Mouse (Mus musculus): ENCODE measurements around the gene Gatc. TPM values are rescaled to one million over a fixed set of nuclear protein-coding genes. Genes with fewer than 3 reads are reported as not detected.
"Not testable (repeated sequence)": the region's sequence is repeated elsewhere in the genome, so short reads cannot be mapped to it uniquely, and the experiment has no call there.

The Gatc gene
- total RNA-seq, 2 experiments from 2014 or later = 22.4 to 23.3 TPM

DNA sequence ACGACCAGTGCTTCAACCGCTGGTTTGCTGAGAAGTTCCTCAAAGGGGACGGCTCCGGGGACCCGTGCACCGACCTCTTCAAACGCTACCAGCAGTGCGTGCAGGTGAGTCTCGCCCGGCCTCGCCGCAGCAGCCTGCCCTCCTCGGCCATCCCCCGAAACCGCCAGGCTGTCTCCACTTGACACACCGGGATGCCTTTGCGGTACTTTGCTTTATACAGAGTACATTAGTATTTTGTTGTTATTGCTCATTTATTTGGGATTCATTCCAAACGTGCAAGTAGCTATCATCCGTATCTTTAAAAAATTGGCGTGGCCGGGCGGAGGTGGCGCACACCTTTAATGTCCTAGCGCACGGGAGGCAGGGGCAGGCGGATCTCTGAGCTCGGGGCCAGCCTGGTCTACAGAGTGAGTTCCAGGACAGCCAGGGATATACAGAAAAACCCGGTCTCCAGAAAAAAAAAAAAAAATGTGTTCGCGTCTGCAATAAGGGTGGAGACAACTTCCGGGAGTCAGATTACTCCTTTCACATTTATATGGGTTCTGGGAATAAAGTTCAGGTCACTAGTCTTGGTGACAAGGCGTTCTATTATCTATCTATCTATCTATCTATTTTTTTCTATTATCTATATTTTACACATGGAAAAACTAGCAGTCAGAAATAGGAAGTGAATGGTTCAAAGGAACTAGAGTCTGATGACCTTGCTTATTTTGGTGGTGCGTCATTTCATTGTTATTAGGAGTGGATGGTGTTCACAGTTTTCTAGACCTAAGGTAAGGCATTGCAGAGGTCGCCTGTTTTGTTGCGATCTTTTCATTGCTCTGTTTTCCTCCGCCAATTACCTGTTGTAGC lies 562 bp upstream of the Gatc start:
- intact Hi-C loops (cut with DNase I) = loop anchor here (5.0 kb wide), 1 partner anchor 39 kb away; the partner anchor contains the start of gene Dynll1
- DNase-seq (ENCODE audit: low spot score in 2 of 2) = no peak

DNA sequence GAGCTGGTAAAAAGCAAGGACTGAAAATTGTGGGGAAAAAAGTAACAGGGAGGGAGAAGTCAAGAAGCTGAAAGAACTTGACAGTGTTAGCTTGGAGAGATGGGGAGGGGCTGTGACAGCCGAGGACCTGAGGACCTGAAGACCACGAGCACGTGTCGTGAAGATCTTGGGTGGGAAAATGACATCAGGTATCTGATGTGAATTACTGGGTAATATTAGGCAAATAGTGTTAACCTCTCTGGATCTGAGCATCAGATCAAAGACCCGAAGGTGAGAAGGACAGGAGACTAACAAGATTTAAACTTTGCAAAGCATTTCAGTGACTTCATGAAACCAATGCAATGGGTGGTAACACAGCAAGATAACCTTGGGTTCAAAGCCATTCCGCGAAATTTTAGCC lies 971 bp downstream of the Gatc start:
- DNase-seq (ENCODE audit: low spot score in 2 of 2) = no peak
- intact Hi-C loops (cut with DNase I) = loop anchor here (5.0 kb wide), 1 partner anchor 38 kb away; the partner anchor contains the start of gene Dynll1

DNA sequence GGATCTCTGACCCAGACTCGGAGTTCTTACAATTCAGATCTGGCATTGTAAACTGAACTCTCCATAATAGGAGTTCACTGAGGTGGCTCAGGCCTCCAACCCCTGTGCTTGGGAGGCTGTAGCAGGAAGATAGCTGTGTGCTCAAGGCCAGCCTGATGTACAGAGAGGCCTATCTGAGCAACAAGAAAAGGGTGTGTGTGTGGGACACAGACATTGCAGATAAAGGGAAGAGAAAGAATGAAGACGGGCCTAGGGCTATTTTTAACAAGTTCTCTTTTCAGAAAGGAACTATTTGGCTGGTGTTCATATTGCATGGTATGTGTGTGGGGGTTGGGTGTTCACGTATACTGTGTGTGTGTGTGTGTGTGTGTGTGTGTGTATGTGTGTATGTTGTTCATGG lies 7.4 kb downstream of the Gatc start:
- intact Hi-C loops (cut with DNase I) = no loop called here

DNA sequence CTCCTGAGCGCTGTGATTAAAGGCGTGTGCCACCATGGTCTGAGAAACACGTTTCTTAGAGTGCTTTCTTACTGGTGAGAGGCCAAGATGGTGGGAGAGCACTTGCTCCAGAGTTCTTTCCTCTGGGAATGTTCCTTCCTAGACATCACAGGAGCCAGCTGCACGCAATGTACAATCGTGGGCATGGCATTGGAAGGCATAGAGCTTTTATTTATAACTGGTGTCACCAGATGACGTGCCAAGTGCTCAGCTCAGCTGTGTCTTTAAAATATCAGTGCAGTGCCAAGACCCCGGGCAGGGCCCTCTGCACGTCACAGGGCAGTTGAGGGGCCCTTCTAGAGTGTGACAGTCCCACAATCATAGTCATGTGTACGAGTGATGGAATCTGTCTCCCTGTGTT lies 10.0 kb downstream of the Gatc start:
- DNase-seq (ENCODE audit: low spot score in 2 of 2) = no peak
- intact Hi-C loops (cut with DNase I) = no loop called here

More for the DNA sequence above, 7.4 kb downstream of the Gatc start:
- no peak for DNase-seq (ENCODE audit: low spot score in 2 of 2)

DNA sequence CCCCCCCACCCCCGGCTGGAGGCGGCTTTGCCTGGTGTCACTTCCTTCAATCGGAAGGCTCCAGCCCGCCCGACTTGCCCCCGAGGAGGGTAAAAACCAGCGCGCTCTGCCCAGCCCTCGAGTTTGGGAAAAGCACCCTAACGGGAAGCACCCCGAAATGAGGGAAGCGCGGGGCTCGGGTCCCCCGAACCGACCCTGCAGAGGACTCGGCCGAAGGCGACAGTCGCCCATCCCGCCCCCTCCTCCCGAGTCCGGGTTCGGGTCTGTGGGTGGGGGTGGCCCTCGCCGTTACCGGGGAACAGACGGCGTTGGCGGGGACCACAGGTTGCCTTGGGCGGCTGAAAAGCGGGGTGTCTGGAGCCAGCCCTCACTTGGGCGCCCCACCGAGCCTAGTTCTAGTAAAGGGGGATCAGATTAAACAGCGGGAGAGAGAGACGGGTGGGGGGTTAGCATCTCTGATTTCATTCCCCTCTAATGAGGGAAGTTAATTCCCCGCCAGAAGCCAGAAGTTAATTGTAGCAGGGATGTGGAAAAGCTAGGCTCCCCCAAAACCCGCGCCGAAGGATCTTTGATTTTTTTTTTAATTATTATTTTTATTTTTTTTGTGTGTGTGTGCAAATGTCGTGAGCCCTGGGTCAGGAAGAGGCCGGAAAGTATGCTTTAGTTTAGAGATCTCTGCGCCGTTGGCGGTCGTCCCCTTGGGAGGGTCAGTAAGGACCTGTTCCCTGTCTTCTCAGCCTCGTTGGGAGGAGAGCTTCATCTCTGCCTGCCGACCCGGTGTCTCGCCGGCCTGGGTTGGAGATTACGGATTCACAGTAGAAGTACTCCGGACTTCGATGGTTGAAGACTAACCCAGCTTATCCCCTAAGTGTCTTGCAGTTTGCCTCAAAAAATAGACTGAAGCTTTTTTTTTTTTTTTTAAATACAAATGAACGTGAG lies 13.1 kb downstream of the Gatc start:
- intact Hi-C loops (cut with DNase I) = no loop called here
- peak in 1 of 2 experiments; percentile 31 for DNase-seq (ENCODE audit: low spot score in 2 of 2)

DNA sequence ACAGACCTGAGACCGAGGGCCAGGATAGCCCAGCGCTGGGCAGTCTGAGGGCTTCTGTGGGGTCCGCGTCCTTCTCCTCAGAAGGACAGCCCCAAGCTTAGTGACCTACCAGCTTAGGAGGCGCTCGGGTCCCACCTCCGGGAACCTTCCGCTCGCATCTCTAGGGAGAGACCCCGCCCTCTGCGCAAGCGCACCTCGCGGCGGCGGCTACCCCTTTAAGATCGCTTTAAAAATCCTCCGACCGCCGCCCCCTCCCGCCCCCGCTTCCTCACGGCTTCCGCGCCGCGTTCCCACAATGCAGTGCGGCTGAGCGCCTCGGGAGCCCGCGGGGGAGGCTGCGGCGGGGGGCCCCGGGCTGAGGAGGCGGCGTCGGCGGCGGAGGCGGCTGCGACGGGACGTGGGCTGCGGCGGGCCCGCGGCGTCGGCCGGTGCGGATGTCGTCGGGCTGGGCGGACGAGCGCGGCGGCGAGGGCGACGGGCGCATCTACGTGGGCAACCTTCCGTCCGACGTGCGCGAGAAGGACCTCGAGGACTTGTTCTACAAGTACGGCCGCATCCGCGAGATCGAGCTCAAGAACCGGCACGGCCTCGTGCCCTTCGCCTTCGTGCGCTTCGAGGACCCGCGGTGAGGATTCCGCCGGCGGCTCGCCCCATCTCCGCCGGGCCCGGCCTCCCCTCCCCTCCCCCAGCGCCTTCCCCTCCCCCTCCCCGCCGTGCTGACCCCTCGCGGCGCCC lies 13.9 kb downstream of the Gatc start, which contains the start of gene Srsf9:
TSS of gene Srsf9 (plus strand) at position 303 of the 735 bp plus-strand sequence.
- DNase-seq (ENCODE audit: low spot score in 2 of 2) = peak; percentile 95 to 96
- intact Hi-C loops (cut with DNase I) = no loop called here

DNA sequence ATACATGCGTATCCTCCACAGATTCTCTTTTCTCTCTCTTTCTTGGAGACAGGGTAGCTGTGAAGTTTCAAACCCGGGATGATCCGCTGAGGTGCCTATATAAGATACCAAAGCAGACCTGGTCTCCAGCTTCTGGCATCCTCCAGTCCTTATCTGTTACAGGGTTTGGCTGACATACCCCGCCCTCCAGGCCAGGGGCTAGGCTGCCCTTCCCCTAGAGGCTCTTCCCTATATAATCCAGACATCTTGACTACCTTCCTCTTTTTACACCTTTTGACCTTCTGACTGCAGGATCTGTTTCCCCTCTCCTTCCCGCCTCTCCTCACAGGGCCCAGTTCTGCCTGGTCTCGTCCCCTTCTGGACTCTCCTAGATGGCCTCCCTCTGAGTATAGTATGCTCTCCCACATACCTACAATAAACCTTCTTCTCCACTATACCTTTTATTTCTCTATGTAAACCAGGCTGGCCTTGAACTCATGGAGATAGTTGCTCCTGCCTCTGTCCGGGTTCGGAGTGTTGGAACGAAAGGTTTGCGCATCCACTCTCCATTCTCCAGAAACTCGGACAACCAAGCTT lies 14.6 kb downstream of the Gatc start:
- no peak for DNase-seq (ENCODE audit: low spot score in 2 of 2)
- intact Hi-C loops (cut with DNase I) = no loop called here

DNA sequence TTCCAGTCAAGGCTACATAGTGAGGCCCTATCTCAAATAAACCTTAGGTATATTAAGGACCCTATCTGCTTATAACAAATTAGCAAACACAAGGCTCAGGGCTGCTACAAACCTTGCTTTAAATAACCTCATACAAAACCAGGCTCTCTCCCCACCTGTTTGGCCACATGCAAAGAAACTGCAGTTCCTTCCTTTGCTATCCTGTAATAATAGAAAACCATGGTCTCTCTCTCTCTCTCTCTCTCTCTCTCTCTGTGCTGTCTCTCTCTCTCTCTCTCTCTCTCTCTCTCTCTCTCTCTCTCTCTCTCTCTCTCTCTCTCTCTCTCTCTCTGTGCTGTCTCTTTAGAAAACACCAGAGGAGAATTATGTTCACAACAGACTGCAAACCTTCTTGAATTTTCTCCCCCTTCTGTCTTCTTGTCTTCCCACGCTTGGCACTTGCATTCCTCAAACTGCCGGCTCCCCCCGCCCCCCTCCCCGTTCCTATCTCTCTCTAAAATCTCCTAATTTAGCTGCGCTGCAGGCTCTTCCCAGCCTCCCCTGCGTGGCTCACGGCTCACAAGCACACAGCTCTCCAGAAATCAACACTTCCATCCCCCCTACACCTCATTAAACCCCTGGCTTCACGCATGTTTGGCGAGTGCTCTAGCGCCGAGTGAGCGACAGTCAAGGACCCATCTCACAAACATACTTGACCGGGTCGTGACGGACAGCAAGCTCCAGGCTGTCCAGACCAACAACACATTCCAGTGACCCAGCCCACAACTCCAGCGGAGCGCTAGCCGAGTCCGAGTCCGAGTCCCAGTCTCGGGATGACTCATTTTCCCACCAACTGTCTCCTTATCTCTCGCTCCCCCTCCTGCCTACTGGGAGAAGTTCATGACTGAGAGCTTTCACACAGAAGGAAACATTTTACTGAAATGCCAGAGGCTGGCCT lies 21.7 kb downstream of the Gatc start:
- peak; percentile 76 to 87 for DNase-seq (ENCODE audit: low spot score in 2 of 2)
- intact Hi-C loops (cut with DNase I) = loop anchor here (1.0 kb wide), 1 partner anchor 19 kb away; the partner anchor contains the start of gene Dynll1

DNA sequence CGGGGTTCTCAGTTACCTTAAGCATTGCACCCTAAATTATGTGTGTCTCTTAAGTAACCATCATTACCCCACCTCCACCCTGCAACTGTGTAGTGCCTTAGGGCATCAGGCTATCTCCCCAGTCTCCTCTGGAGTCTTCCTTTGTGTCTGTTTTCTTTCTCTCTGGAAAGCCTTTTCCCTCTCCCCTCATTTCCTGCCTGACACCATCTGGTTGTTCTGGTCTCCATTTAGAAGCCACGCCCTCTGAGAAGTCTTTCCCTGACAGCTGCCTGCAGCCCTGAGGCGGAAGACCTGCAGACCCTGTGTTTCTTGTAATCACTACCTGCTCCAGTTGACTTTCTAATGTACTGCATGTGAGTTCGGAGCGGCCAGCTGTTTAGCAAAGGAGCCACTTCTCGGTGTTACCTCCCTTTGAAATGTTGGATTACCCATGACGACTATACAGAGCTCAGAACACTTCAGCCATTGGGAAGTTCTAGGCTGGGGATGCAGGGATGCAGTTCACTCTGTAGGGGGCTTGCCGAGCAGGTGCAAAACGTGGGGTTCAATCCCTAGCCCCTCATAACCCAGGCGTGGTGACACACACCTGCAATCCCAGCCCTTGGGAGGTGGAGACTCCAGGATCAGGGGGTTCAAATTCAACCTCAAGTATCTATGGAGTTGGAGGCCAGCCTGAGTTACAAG lies 23.2 kb downstream of the Gatc start:
- intact Hi-C loops (cut with DNase I) = no loop called here
- DNase-seq (ENCODE audit: low spot score in 2 of 2) = no peak

DNA sequence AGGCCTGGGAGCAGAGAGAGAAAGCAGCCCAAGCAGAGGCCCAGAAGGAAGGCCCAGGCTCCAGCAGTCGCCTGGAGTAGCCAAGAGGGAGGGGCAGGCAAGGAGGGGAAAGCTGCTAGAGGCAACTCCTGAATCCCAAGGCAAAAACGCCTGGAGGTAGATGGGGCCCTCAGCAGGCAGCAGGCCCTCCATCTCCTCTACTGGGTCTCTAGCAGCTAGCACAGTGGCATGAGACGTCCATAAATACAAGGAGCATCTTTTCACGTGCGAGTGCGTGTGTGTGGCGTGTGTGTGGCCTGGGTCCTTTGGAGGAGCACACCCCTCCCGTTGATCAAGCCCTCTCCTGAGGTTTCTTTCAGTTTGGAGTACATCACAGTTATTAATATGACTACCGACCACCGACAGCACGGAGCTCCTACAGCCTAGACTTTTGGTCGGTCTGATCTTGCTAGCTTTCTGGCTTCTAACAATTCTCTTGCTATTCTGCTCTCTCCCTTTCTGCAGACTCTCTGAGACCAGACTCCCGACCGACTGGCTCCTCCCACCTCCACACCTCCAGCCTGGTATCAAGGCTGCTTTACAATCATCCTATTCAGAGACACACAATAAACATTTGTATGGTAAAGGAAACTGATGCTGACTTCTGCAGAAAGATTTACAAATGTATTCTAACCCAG lies 23.9 kb downstream of the Gatc start:
- DNase-seq (ENCODE audit: low spot score in 2 of 2) = no peak
- intact Hi-C loops (cut with DNase I) = no loop called here

DNA sequence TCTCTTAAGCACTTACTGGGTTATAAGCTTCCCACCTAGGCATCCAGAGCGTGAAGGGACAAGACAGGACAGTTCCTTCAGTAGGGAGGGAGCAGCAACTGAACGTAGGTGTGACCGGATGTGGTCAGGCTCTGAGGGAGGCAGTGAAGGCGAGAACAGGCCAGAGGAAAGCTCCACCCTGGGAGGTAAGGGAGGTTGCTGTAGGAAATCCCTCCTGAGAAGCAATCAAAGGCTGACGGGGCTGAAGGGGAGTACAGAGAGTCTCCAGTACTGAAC lies 27.4 kb downstream of the Gatc start:
- no peak for DNase-seq (ENCODE audit: low spot score in 2 of 2)
- intact Hi-C loops (cut with DNase I) = no loop called here

DNA sequence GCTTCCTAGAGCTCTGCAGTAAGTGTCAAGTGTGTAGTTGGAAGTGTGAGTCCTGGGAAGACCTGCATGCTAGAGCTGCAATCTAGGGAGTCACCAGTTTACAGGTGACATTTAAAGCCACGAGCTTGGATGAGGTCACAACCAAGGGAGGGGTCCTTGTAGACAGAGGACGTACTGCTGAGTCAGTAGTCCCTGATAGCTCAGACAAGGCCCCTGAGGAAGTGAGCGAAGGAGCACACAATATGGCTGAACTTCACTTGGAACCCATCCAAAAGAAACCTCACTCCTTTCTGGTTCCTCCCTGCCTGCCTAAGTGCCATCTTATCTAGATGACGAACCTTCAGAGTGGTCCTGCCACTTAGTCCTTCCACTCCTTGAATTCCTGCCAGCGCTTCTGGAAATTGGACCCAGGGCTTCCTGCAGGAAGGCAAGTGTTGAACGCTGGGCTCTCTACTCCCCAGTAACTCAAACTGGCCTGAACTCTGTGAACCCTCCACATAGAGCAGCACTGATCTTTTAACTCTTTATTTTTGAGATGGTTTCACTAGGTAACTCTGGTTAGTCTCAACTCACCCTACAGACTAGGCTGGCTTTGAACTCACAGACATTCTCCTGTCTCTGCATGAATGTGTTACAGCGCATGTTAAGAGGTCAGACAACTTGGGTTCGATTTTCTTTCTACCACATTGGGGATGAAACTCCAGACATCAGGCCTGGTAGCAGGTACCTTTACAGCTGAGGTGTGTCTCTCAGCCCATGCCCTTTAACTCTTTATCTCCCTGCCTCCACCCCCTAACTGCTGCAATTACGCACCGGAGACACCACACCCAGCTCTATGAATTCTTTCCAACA lies 27.9 kb downstream of the Gatc start:
- intact Hi-C loops (cut with DNase I) = no loop called here
- DNase-seq (ENCODE audit: low spot score in 2 of 2) = no peak

DNA sequence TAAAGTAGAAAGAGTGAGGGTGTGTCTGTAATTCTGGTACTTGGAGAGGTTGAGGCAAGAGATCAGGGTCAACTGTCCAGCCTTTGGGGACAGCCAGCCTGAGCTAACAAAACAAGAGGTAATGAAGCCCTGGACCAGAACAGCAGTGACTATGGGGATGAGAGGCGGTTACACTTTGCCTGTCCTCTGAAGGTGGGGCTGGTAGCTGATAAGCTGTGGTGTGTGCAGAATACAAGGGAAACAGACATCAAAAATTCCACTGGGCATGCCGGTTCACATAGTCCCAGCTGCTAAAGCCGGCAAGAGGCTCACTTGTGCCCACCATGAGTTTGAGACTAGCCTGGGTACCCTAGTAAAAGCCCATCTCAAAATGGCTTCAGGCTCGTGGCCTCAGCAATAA lies 28.6 kb downstream of the Gatc start:
- intact Hi-C loops (cut with DNase I) = no loop called here

DNA sequence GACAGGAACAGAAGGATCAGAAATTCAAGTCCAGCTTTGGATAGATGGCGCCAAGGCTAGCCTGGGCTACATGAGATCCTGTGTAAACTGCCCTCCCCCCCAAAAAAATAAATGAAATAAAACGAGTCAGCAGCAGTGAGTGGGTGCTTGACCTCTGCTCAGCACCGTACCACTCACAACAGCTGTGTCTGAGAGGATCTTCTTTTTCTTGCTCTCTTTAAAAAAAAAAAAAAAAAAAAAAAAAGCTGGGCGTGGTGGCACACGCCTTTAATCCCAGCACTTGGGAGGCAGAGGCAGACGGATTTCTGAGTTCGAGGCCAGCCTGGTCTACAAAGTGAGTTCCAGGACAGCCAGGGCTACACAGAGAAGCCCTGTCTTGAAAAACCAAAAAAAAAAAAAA lies 38.8 kb downstream of the Gatc start:
- not testable (repeated sequence) for DNase-seq (ENCODE audit: low spot score in 2 of 2)
- intact Hi-C loops (cut with DNase I) = loop anchor here (5.0 kb wide), 1 partner anchor 40 kb away; the partner anchor contains the start of genes Gatc and Triap1

More for the DNA sequence above, 28.6 kb downstream of the Gatc start:
- no peak for DNase-seq (ENCODE audit: low spot score in 2 of 2)

DNA sequence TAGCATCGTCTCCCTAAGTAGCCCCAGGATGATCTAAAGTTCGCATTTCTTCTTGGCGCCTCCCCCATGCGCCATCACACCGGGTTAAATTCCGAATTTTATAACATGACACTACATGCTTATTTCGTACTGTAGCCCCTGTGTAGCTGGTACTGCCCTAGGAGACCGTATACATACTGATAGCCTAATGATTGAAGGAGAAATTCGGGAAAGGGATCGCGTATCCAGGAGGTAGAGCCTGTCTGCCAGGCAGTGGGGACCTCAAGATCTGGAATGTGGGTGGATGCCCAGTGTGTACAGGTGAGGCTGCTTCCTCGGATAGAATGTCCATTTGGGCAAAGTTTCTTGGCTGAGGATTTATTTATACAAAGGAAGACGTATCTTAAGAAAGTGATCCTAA lies 39.4 kb downstream of the Gatc start:
- DNase-seq (ENCODE audit: low spot score in 2 of 2) = no peak
- intact Hi-C loops (cut with DNase I) = loop anchor here (5.0 kb wide), 1 partner anchor 41 kb away; the partner anchor contains the start of genes Gatc and Triap1
